Mouse (Mus musculus): ENCODE data around the gene Olfr1200.

The Olfr1200 gene

GRCm38 (mm10) chr2:88770388-88770787 lies at the start of gene Olfr1200:
TSS of gene Olfr1200 (minus strand) at chr2:88770488.
- no peak for DNase-seq (ENCODE audit: low spot score in 2 of 2)

- no peak for DNase-seq (ENCODE audit: low spot score in 2 of 2)
Observed at GRCm38 (mm10) chr2:88814196-88814595, 43.9 kb upstream of the Olfr1200 start, which contains the start of gene Olfr1202. TSS of gene Olfr1202 (plus strand) at chr2:88814496.

- no peak for DNase-seq (ENCODE audit: low spot score in 2 of 2)
Observed at GRCm38 (mm10) chr2:88792736-88793135, 22.4 kb upstream of the Olfr1200 start, which contains the start of gene Olfr1201. TSS of gene Olfr1201 (plus strand) at chr2:88793036.

GRCm38 (mm10) chr2:88760369-88760768 lies 9.9 kb downstream of the Olfr1200 start, which contains the start of gene Olfr1199:
TSS of gene Olfr1199 (minus strand) at chr2:88760469.
- DNase-seq (ENCODE audit: low spot score in 2 of 2) = no peak

- DNase-seq (ENCODE audit: low spot score in 2 of 2) = no peak
Observed at GRCm38 (mm10) chr2:88751270-88751669, 19.0 kb downstream of the Olfr1200 start, which contains the start of gene Olfr1198. TSS of gene Olfr1198 (minus strand) at chr2:88751370.

GRCm38 (mm10) chr2:88743379-88743778 lies 26.9 kb downstream of the Olfr1200 start:
- no peak for DNase-seq (ENCODE audit: low spot score in 2 of 2)

- no peak for DNase-seq (ENCODE audit: low spot score in 2 of 2)
Observed at GRCm38 (mm10) chr2:88732266-88732665, 38.0 kb downstream of the Olfr1200 start, which contains the start of gene Olfr1197. TSS of gene Olfr1197 (minus strand) at chr2:88732366.
